ENCODE assay signal across 30 mouse cellular contexts in genomic region chr8:120725576-120725950, GRCm38 (mm10). TPM values are rescaled to one million over a fixed set of nuclear protein-coding genes. Genes with fewer than 3 reads are reported as not detected.
A peak's percentile ranks its signal among the peaks of the same experiment; 100 is the strongest.
DNase-seq lines count a peak whose midpoint lies in the region; ATAC-seq and TF ChIP-seq lines count a peak whose summit lies in the region.
"Had no signal": no experiment of that assay in that cellular context is flagged by ENCODE, and none has a peak within 500 bp of the region (broad histone marks: within the 10 kb centered on the region; RNA-seq: fewer than 3 reads in every experiment).

No protein-coding gene starts in this region.

- no peak for ATAC-seq in liver, postnatal 0 days
- ATAC-seq in liver, embryonic 11.5 days (replicated peaks; ENCODE audit: low FRiP score): no peak
- peak; percentile 38 for ATAC-seq in activated CD4-positive, CD25-positive, alpha-beta regulatory T cell, adult 4 months
- ATAC-seq in intestine, postnatal 0 days: no peak
- ATAC-seq: liver, embryonic 12.5 days; Patski had no signal

- no peaks in the 10 kb centered on the region for H3K36me3 ChIP-seq in liver, postnatal 0 days (replicated peaks; ENCODE audit: insufficient read depth, low read length)
- no peaks in the 10 kb centered on the region for H3K36me3 ChIP-seq in liver, embryonic 11.5 days (ENCODE audit: control insufficient read depth, insufficient read depth, low read length)
- H3K36me3 ChIP-seq in intestine, postnatal 0 days (ENCODE audit: control insufficient read depth, insufficient read depth): no peaks in the 10 kb centered on the region
- no peaks in the 10 kb centered on the region for H3K36me3 ChIP-seq in midbrain, embryonic 10.5 days
- H3K36me3 ChIP-seq: embryonic facial prominence, embryonic 10.5 days; embryonic facial prominence, embryonic 15.5 days; forebrain, embryonic 12.5 days; heart, embryonic 10.5 days; hindbrain, embryonic 12.5 days; limb, embryonic 12.5 days; liver, embryonic 12.5 days; neural tube, embryonic 12.5 days had no signal

- H3K27me3 ChIP-seq in liver, postnatal 0 days (ENCODE audit: insufficient read depth, low read length): no peaks in the 10 kb centered on the region
- no peaks in the 10 kb centered on the region for H3K27me3 ChIP-seq in liver, embryonic 11.5 days (replicated peaks; ENCODE audit: control insufficient read depth, insufficient read depth, low read length)
- no peaks in the 10 kb centered on the region for H3K27me3 ChIP-seq in intestine, postnatal 0 days (replicated peaks; ENCODE audit: control insufficient read depth, insufficient read depth, low read length)
- peaks cover 13% of the 10 kb centered on the region for H3K27me3 ChIP-seq in midbrain, embryonic 10.5 days (ENCODE audit: low read depth, poor library complexity, severe bottlenecking)
- H3K27me3 ChIP-seq: forebrain, embryonic 12.5 days; Patski had no signal

- 57% methylated on average over 5 of the region's 5 CpGs for WGBS in liver, postnatal 0 days (ENCODE audit: insufficient replicate concordance)
- WGBS in liver, embryonic 11.5 days: 78% methylated on average over 5 of the region's 5 CpGs
- WGBS in intestine, postnatal 0 days: 62% methylated on average over 5 of the region's 5 CpGs
- WGBS in midbrain, embryonic 10.5 days: 88% methylated on average over 5 of the region's 5 CpGs

- H3K27ac ChIP-seq in liver, postnatal 0 days (ENCODE audit: low read depth): peak overlapping the region; percentile 46
- H3K27ac ChIP-seq in liver, embryonic 11.5 days (ENCODE audit: low read depth, low read length): no peak overlapping the region
- H3K27ac ChIP-seq in intestine, postnatal 0 days (ENCODE audit: low read depth, low read length): peak overlapping the region; percentile 84
- no peak overlapping the region for H3K27ac ChIP-seq in midbrain, embryonic 10.5 days (replicated peaks)
- H3K27ac ChIP-seq: embryonic facial prominence, embryonic 10.5 days; embryonic facial prominence, embryonic 15.5 days; forebrain, embryonic 12.5 days; heart, embryonic 10.5 days; hindbrain, embryonic 12.5 days; limb, embryonic 12.5 days; liver, embryonic 12.5 days; neural tube, embryonic 12.5 days had no signal

- DNase-seq in liver, postnatal 0 days: no peak
- no peak for DNase-seq in liver, embryonic 11.5 days (ENCODE audit: low spot score)
- DNase-seq in CD4-positive, CD25-positive, alpha-beta regulatory T cell, adult 2 months (ENCODE audit: low read depth, low spot score): peak; percentile 27
- DNase-seq in cerebellum, postnatal 25 days: no peak
- no peak for DNase-seq in gastrocnemius, postnatal 4 days (ENCODE audit: low spot score in 2 of 2)
- DNase-seq in midbrain, embryonic 10.5 days (ENCODE audit: low spot score): no peak
- DNase-seq: adrenal gland, postnatal 14 days; cerebellum, adult 18-20 months; cerebellum, postnatal 10 days; gastrocnemius, postnatal 14 days; heart, postnatal 36 days; kidney, postnatal 14 days; layer of hippocampus, adult 9-11 months; lung, adult 2 months; lung, postnatal 10 days had no signal

- 0 out of 2 replicates have a peak, but pooled peaks cover 3% of the 10 kb centered on the region for H3K9me3 ChIP-seq in liver, postnatal 0 days (ENCODE audit: low read length)
- H3K9me3 ChIP-seq in liver, embryonic 11.5 days (ENCODE audit: control insufficient read depth, low read length): peaks cover 4% of the 10 kb centered on the region; the same call in 1 of the 2 replicates
- H3K9me3 ChIP-seq in intestine, postnatal 0 days (ENCODE audit: control insufficient read depth): no peaks in the 10 kb centered on the region
- H3K9me3 ChIP-seq in midbrain, embryonic 10.5 days (replicated peaks): no peaks in the 10 kb centered on the region; the same call in 1 of the 2 replicates
- H3K9me3 ChIP-seq: embryonic facial prominence, embryonic 15.5 days; hindbrain, embryonic 12.5 days; neural tube, embryonic 12.5 days had no signal

- no peak overlapping the region for H3K4me3 ChIP-seq in liver, postnatal 0 days (ENCODE audit: low read depth, low read length)
- no peak overlapping the region for H3K4me3 ChIP-seq in liver, embryonic 11.5 days (ENCODE audit: low read depth, low read length)
- no peak overlapping the region for H3K4me3 ChIP-seq in intestine, postnatal 0 days (ENCODE audit: low read depth, low read length)
- H3K4me3 ChIP-seq in midbrain, embryonic 10.5 days: no peak overlapping the region
- H3K4me3 ChIP-seq: embryonic facial prominence, embryonic 10.5 days; embryonic facial prominence, embryonic 15.5 days; forebrain, embryonic 12.5 days; heart, embryonic 10.5 days; hindbrain, embryonic 12.5 days; limb, embryonic 12.5 days; liver, embryonic 12.5 days; myocyte; neural tube, embryonic 12.5 days had no signal

- H3K4me2 ChIP-seq in liver, postnatal 0 days (ENCODE audit: low read depth, low read length): no peak overlapping the region
- no peak overlapping the region for H3K4me2 ChIP-seq in liver, embryonic 11.5 days
- H3K4me2 ChIP-seq in intestine, postnatal 0 days (replicated peaks; ENCODE audit: low read depth): no peak overlapping the region
- H3K4me2 ChIP-seq: embryonic facial prominence, embryonic 15.5 days; forebrain, embryonic 12.5 days; hindbrain, embryonic 12.5 days; limb, embryonic 12.5 days; liver, embryonic 12.5 days; neural tube, embryonic 12.5 days had no signal

- H3K4me1 ChIP-seq in liver, postnatal 0 days (ENCODE audit: insufficient read depth): peaks cover 16% of the 10 kb centered on the region; the same call in 1 of the 2 replicates
- no peaks in the 10 kb centered on the region for H3K4me1 ChIP-seq in liver, embryonic 11.5 days (replicated peaks; ENCODE audit: control insufficient read depth, insufficient read depth, low read length)
- H3K4me1 ChIP-seq in intestine, postnatal 0 days (replicated peaks; ENCODE audit: control insufficient read depth, insufficient read depth, low read length): peaks cover 8% of the 10 kb centered on the region; the same call in 1 of the 2 replicates
- H3K4me1 ChIP-seq in midbrain, embryonic 10.5 days: no peaks in the 10 kb centered on the region
- H3K4me1 ChIP-seq: embryonic facial prominence, embryonic 15.5 days; heart, embryonic 10.5 days; hindbrain, embryonic 12.5 days; neural tube, embryonic 12.5 days had no signal

- TF ChIP-seq CTCF in liver, postnatal 0 days (IDR thresholded peaks at IDR 0.05; ENCODE audit: low read depth): no peak
- TF ChIP-seq CTCF in intestine, postnatal 0 days (IDR thresholded peaks at IDR 0.05; ENCODE audit: low read depth): no peak

- H3K9ac ChIP-seq in liver, postnatal 0 days (replicated peaks): no peak overlapping the region
- H3K9ac ChIP-seq in liver, embryonic 11.5 days (ENCODE audit: low read depth, low read length): no peak overlapping the region
- H3K9ac ChIP-seq in intestine, postnatal 0 days (ENCODE audit: low read depth, low read length): no peak overlapping the region
- H3K9ac ChIP-seq: embryonic facial prominence, embryonic 15.5 days; forebrain, embryonic 12.5 days; hindbrain, embryonic 12.5 days; limb, embryonic 12.5 days; liver, embryonic 12.5 days; neural tube, embryonic 12.5 days had no signal

- no peak for TF ChIP-seq EP300 in liver, postnatal 0 days (IDR thresholded peaks at IDR 0.05; ENCODE audit: low read depth)

RNA-seq across cellular contexts. Expression of gene Irf8, which starts 10.6 kb away (rescaled TPM):
- polyA plus RNA-seq in liver, postnatal 0 days (2015; fragmentation: Nextera tagmentation; extraction: Ambion mirVana): 28.3 and 31.8 TPM in 2 replicates
- 10.5 and 12.3 TPM in 2 replicates for polyA plus RNA-seq in liver, embryonic 11.5 days (2014; fragmentation: Nextera tagmentation; extraction: Ambion mirVana)
- polyA plus RNA-seq in activated CD4-positive, CD25-positive, alpha-beta regulatory T cell, adult 4 months (2017; shearing (Covaris generic)): 10 to 100 TPM; 17.9 to 24.8 TPM
- polyA plus RNA-seq in intestine, postnatal 0 days (2015; fragmentation: Nextera tagmentation; extraction: Ambion mirVana): 79.5 and 92.3 TPM in 2 replicates
- 1 to 10 TPM; 3.5 to 4.2 TPM for total RNA-seq in gastrocnemius, postnatal 4 days (2021)
- 6.9 and 7.6 TPM in 2 replicates for polyA plus RNA-seq in midbrain, embryonic 10.5 days (2016; fragmentation: Nextera tagmentation; extraction: Ambion mirVana)
- total RNA-seq: MEL had no signal
- polyA plus RNA-seq: myocyte had no signal

RNA-seq across cellular contexts. Expression of gene Emc8, which starts 57.2 kb away (rescaled TPM):
- 81.1 and 83.9 TPM in 2 replicates for polyA plus RNA-seq in liver, postnatal 0 days (2015; fragmentation: Nextera tagmentation; extraction: Ambion mirVana)
- polyA plus RNA-seq in liver, embryonic 11.5 days (2014; fragmentation: Nextera tagmentation; extraction: Ambion mirVana): 265 and 295 TPM in 2 replicates
- polyA plus RNA-seq in activated CD4-positive, CD25-positive, alpha-beta regulatory T cell, adult 4 months (2017; shearing (Covaris generic)): 10 to 100 TPM; 60.2 to 68.0 TPM
- 127 and 135 TPM in 2 replicates for polyA plus RNA-seq in intestine, postnatal 0 days (2015; fragmentation: Nextera tagmentation; extraction: Ambion mirVana)
- total RNA-seq in gastrocnemius, postnatal 4 days (2021): 10 to 100 TPM; 60.8 to 84.2 TPM
- polyA plus RNA-seq in midbrain, embryonic 10.5 days (2016; fragmentation: Nextera tagmentation; extraction: Ambion mirVana): 347 and 384 TPM in 2 replicates

RNA-seq across cellular contexts. Expression of gene Cox4i1, which starts 57.5 kb away (rescaled TPM):
- 1,191 and 1,240 TPM in 2 replicates for polyA plus RNA-seq in liver, postnatal 0 days (2015; fragmentation: Nextera tagmentation; extraction: Ambion mirVana)
- 1,052 and 1,118 TPM in 2 replicates for polyA plus RNA-seq in liver, embryonic 11.5 days (2014; fragmentation: Nextera tagmentation; extraction: Ambion mirVana)
- 1,000 to 10,000 TPM; 1,217 to 1,292 TPM for polyA plus RNA-seq in activated CD4-positive, CD25-positive, alpha-beta regulatory T cell, adult 4 months (2017; shearing (Covaris generic))
- 2,406 and 2,420 TPM in 2 replicates for polyA plus RNA-seq in intestine, postnatal 0 days (2015; fragmentation: Nextera tagmentation; extraction: Ambion mirVana)
- 1,000 to 10,000 TPM; 1,319 to 1,394 TPM for total RNA-seq in gastrocnemius, postnatal 4 days (2021)
- 948 and 963 TPM in 2 replicates for polyA plus RNA-seq in midbrain, embryonic 10.5 days (2016; fragmentation: Nextera tagmentation; extraction: Ambion mirVana)

RNA-seq across cellular contexts. Expression of gene Gm27021, which starts 57.7 kb away (rescaled TPM):
- polyA plus RNA-seq in liver, postnatal 0 days (2015; fragmentation: Nextera tagmentation; extraction: Ambion mirVana): 0.58 and 1.4 TPM in 2 replicates
- 0.69 and 2.4 TPM in 2 replicates for polyA plus RNA-seq in liver, embryonic 11.5 days (2014; fragmentation: Nextera tagmentation; extraction: Ambion mirVana)
- not detected for polyA plus RNA-seq in activated CD4-positive, CD25-positive, alpha-beta regulatory T cell, adult 4 months (2017; shearing (Covaris generic))
- 1.0 and 1.9 TPM in 2 replicates for polyA plus RNA-seq in intestine, postnatal 0 days (2015; fragmentation: Nextera tagmentation; extraction: Ambion mirVana)
- not detected for total RNA-seq in gastrocnemius, postnatal 4 days (2021)
- polyA plus RNA-seq in midbrain, embryonic 10.5 days (2016; fragmentation: Nextera tagmentation; extraction: Ambion mirVana): 3.1 and 3.5 TPM in 2 replicates
- total RNA-seq: adrenal gland, postnatal 14 days; gastrocnemius, postnatal 14 days; left cerebral cortex, postnatal 14 days had no signal
- polyA plus RNA-seq: heart, embryonic 16.5 days had no signal

Comparison
In these comparisons a context has a peak if more than half of its experiments do, and no peak if none do; other contexts are left out.
1. H3K27ac ChIP-seq: peak in liver, postnatal 0 days (single experiment) and intestine, postnatal 0 days (single experiment); none in liver, embryonic 11.5 days (single experiment) and midbrain, embryonic 10.5 days (single experiment).